Mouse (Mus musculus) olfactory bulb, adult 2 months (tissue): ENCODE results near the gene Ms4a4b.

Experiments
- CTCF ChIP-seq: fragments of 200-500 bp; IDR thresholded peaks from 2 replicates; pipeline ENCODE4 v1.5.1; 2012; ENCODE audit warnings: low read depth, mild to moderate bottlenecking, low read length, moderate library complexity; ENCODE audit not compliant: insufficient read depth
- POLR2A ChIP-seq: fragments of 200-500 bp; IDR thresholded peaks from 2 replicates; pipeline ENCODE4 v1.6.1; 2012; ENCODE audit warnings: mild to moderate bottlenecking, low read depth, low read length, moderate library complexity; ENCODE audit not compliant: insufficient read depth

- no peak for TF ChIP-seq POLR2A
- no peak for TF ChIP-seq CTCF
Measured at GRCm38 (mm10) chr19:11501326-11501725, 58.0 kb downstream of the Ms4a4b start.
